Mouse (Mus musculus) cortical plate, adult 2 months (tissue): ENCODE measurements at regions not wholly inside any gene's neighbourhood (a gene's known extent, or its start where the extent isn't known, plus 50 kb on each side); places are given as distances from the start of the nearest gene placed in this dataset.

ENCODE experiments used
- CTCF ChIP-seq: fragments of 200-500 bp; IDR thresholded peaks from 2 replicates; pipeline ENCODE4 v1.5.1; 2011; ENCODE audit warnings: mild to moderate bottlenecking, control low read depth, low read length; ENCODE audit not compliant: insufficient read depth; ENCODE audit errors: extremely low read depth
- POLR2A ChIP-seq: fragments of 200-500 bp; IDR thresholded peaks from 2 replicates; pipeline ENCODE4 v1.6.1; 2011; ENCODE audit warnings: mild to moderate bottlenecking, low read length, control low read depth; ENCODE audit not compliant: insufficient read depth; ENCODE audit errors: extremely low read depth

- TF ChIP-seq POLR2A = no peak
- TF ChIP-seq CTCF = no peak
Measured at GRCm38 (mm10) chr6:117284376-117285106, 116.2 kb downstream of the Cxcl12 start.
